Mouse (Mus musculus): ENCODE data around the gene Tgfbr3l.

DNA sequence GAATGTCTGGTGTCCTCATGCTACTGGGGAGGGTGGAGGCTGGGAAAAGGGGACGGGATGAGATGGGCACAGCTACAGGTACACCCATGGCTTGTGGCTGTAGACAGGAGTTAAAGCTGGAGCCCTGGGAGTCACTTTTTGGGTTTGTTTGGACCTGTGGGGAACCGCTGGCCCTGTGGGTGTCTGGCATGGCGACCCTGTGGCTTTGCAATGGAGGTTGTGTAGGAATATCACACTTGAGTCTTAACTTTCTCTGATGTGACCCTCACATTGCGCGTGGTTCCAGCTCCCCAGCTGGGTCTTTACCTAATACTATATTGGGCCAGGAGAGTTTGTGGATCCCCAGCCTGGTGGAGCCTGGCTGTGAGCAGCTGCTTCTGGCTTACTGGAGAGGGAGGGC is 3.0 kb upstream of the Tgfbr3l start:
- TF ChIP-seq POLR2A (IDR thresholded peaks at IDR 0.05; ENCODE audit: extremely low read depth, insufficient read depth, low read length) (no peak), CTCF (IDR thresholded peaks at IDR 0.05; ENCODE audit: extremely low read depth, insufficient read depth, low read length) (no peak)
